26 mouse cellular contexts compared by ENCODE assay signal in genomic region chr9:103080211-103080610, GRCm38 (mm10). TPM values are rescaled to one million over a fixed set of nuclear protein-coding genes. Genes with fewer than 3 reads are reported as not detected.
"Had no signal": no experiment of that assay in that cellular context is flagged by ENCODE, and none has a peak within 500 bp of the region (broad histone marks: within the 10 kb centered on the region; RNA-seq: fewer than 3 reads in every experiment).

No protein-coding gene starts in this region.

- DNase-seq: cerebellum, adult 9-10 months; cerebellum, adult 9-11 months; cerebellum, postnatal 14 days; cerebellum, postnatal 25 days; cerebellum, postnatal 36 days; embryo, embryonic 11 days; forebrain, postnatal 0 days; gastrocnemius, adult 2 months; gastrocnemius, postnatal 10 days; gastrocnemius, postnatal 14 days; gastrocnemius, postnatal 25 days; gastrocnemius, postnatal 36 days; heart, adult 18-20 months; heart, adult 2 months had no signal

- H3K4me2 ChIP-seq: embryonic facial prominence, embryonic 12.5 days; embryonic facial prominence, embryonic 13.5 days; embryonic facial prominence, embryonic 15.5 days; forebrain, embryonic 12.5 days; forebrain, embryonic 13.5 days; forebrain, embryonic 15.5 days had no signal

- H3K27me3 ChIP-seq: embryonic facial prominence, embryonic 12.5 days; embryonic facial prominence, embryonic 13.5 days; embryonic facial prominence, embryonic 15.5 days; forebrain, embryonic 12.5 days; forebrain, embryonic 13.5 days; forebrain, embryonic 15.5 days had no signal

- H3K4me1 ChIP-seq: embryonic facial prominence, embryonic 10.5 days; embryonic facial prominence, embryonic 12.5 days; forebrain, embryonic 10.5 days; forebrain, embryonic 12.5 days; forebrain, embryonic 13.5 days; forebrain, embryonic 15.5 days; heart, embryonic 10.5 days had no signal

- H3K9me3 ChIP-seq: embryonic facial prominence, embryonic 10.5 days; embryonic facial prominence, embryonic 12.5 days; embryonic facial prominence, embryonic 15.5 days; forebrain, embryonic 10.5 days; forebrain, embryonic 12.5 days; forebrain, embryonic 13.5 days; forebrain, embryonic 15.5 days; heart, embryonic 10.5 days had no signal

- ATAC-seq: forebrain, embryonic 13.5 days; forebrain, embryonic 14.5 days; forebrain, embryonic 15.5 days; forebrain, embryonic 16.5 days; forebrain, postnatal 0 days had no signal

- H3K27ac ChIP-seq: embryonic facial prominence, embryonic 10.5 days; embryonic facial prominence, embryonic 12.5 days; embryonic facial prominence, embryonic 13.5 days; embryonic facial prominence, embryonic 15.5 days; forebrain, embryonic 10.5 days; forebrain, embryonic 12.5 days; forebrain, embryonic 13.5 days; forebrain, embryonic 15.5 days; gastrocnemius, adult 2 months; heart, adult 2 months; heart, embryonic 10.5 days had no signal

- H3K4me3 ChIP-seq: embryonic facial prominence, embryonic 10.5 days; embryonic facial prominence, embryonic 12.5 days; embryonic facial prominence, embryonic 13.5 days; embryonic facial prominence, embryonic 15.5 days; erythroblast, embryonic 14.5 days; forebrain, embryonic 10.5 days; forebrain, embryonic 12.5 days; forebrain, embryonic 13.5 days; forebrain, embryonic 15.5 days; gastrocnemius, adult 2 months; heart, adult 2 months; heart, embryonic 10.5 days had no signal

- H3K36me3 ChIP-seq: embryonic facial prominence, embryonic 10.5 days; embryonic facial prominence, embryonic 12.5 days; embryonic facial prominence, embryonic 13.5 days; embryonic facial prominence, embryonic 15.5 days; forebrain, embryonic 10.5 days; forebrain, embryonic 12.5 days; forebrain, embryonic 15.5 days; heart, embryonic 10.5 days had no signal

- H3K9ac ChIP-seq: embryonic facial prominence, embryonic 12.5 days; embryonic facial prominence, embryonic 13.5 days; embryonic facial prominence, embryonic 15.5 days; forebrain, embryonic 12.5 days; forebrain, embryonic 13.5 days; forebrain, embryonic 15.5 days; forebrain, postnatal 0 days had no signal

RNA-seq across cellular contexts. Expression of gene Rab6b, which starts 31.4 kb away (rescaled TPM):
- polyA plus RNA-seq: erythroblast, embryonic 14.5 days had no signal
